Mouse (Mus musculus) embryonic facial prominence, embryonic 11.5 days (tissue): ENCODE measurements at regions not wholly inside any gene's neighbourhood (a gene's known extent, or its start where the extent isn't known, plus 50 kb on each side); places are given as distances from the start of the nearest gene placed in this dataset.
A peak's percentile ranks its signal among the peaks of the same experiment; 100 is the strongest.

Source experiments
- ATAC-seq: fragments of 200-750 bp; cut with Nextera tagmentation; replicated peaks from 2 replicates; pipeline ENCODE4 v1.8.0; 2017; ENCODE audit warnings: low read depth; ENCODE audit not compliant: insufficient number of reproducible peaks, low FRiP score, low TSS enrichment
- DNase-seq: peaks from one replicate; pipeline ENCODE4 v3.0.0-alpha.2; 2015; ENCODE audit warnings: low spot score
- H3K27ac ChIP-seq: fragments of 300-500 bp; sonication (generic); replicated peaks from 2 replicates; pipeline ENCODE4 v1.5.1; 2014; ENCODE audit warnings: mild to moderate bottlenecking, low read depth, low read length, control low read depth
- H3K27me3 ChIP-seq: fragments of 300-500 bp; sonication (generic); 2 replicates; pipeline ENCODE4 v1.6.1; 2014; ENCODE audit warnings: mild to moderate bottlenecking, low read length, moderate library complexity, mixed read lengths; ENCODE audit not compliant: control insufficient read depth, insufficient read depth
- H3K36me3 ChIP-seq: fragments of 300-500 bp; sonication (generic); replicated peaks from 2 replicates; pipeline ENCODE4 v1.6.1; 2014; ENCODE audit warnings: low read depth, mild to moderate bottlenecking, low read length, moderate library complexity, mixed read lengths; ENCODE audit not compliant: control insufficient read depth, insufficient read depth
- H3K4me1 ChIP-seq: fragments of 300-500 bp; sonication (generic); 2 replicates; pipeline ENCODE4 v1.6.1; 2014; ENCODE audit warnings: low read length, mixed read lengths; ENCODE audit not compliant: control insufficient read depth, insufficient read depth
- H3K4me2 ChIP-seq: fragments of 300-500 bp; sonication (generic); 2 replicates; pipeline ENCODE4 v1.6.1; 2014; ENCODE audit warnings: low read depth, mild to moderate bottlenecking, control low read depth, low read length, moderate library complexity
- H3K4me3 ChIP-seq: fragments of 300-500 bp; sonication (generic); 2 replicates; pipeline ENCODE4 v1.5.1; 2014; ENCODE audit warnings: low read depth, low read length, control low read depth
- H3K9ac ChIP-seq: fragments of 300-500 bp; sonication (generic); replicated peaks from 2 replicates; pipeline ENCODE4 v1.6.1; 2014; ENCODE audit warnings: mild to moderate bottlenecking, control low read depth, low read length
- H3K9me3 ChIP-seq: fragments of 300-500 bp; sonication (generic); replicated peaks from 2 replicates; pipeline ENCODE4 v1.6.1; 2016; ENCODE audit warnings: mild to moderate bottlenecking, low read length, inconsistent platforms, mixed read lengths; ENCODE audit not compliant: control insufficient read depth
- WGBS: fragments of 180-500 bp; shearing (Covaris S2); extraction: QIAGEN DNeasy Blood & Tissue Kit; methylation state at CpG from one replicate; pipeline ENCODE4 v1.1.7; 2014; 5-methylcytosine and 5-hydroxymethylcytosine counted together

DNA sequence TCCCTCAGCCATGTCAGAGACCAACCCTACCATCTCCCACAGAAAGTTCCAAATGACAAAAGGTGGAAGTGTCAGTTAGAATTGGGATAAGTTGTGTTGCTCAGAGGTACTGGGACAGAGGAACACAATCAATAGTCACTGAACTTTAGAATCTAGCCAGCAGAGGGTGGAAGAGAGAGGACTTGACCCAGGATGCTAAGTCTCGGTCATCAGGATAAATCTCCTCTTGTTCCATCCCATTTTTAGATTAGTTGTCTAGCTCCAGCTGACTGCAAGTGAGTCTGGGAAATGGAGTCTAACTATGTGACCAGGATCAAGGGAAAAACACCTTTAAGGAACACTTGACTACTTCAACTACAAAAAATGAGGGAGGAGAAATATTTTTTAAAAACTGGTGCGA, 91.5 kb downstream of the Fam84b start:
- no peak overlapping the region for H3K4me3 ChIP-seq
- ATAC-seq (no peak), DNase-seq (peak; percentile 7)
- no peaks in the 10 kb centered on the region for H3K9me3 ChIP-seq
- H3K27me3 ChIP-seq: no peaks in the 10 kb centered on the region
- no peak overlapping the region for H3K27ac ChIP-seq
- no peak overlapping the region for H3K9ac ChIP-seq
- no peaks in the 10 kb centered on the region for H3K4me1 ChIP-seq
- no peaks in the 10 kb centered on the region for H3K36me3 ChIP-seq
- no peak overlapping the region for H3K4me2 ChIP-seq
- WGBS: 71% methylated on average over 2 of the region's 2 CpGs

DNA sequence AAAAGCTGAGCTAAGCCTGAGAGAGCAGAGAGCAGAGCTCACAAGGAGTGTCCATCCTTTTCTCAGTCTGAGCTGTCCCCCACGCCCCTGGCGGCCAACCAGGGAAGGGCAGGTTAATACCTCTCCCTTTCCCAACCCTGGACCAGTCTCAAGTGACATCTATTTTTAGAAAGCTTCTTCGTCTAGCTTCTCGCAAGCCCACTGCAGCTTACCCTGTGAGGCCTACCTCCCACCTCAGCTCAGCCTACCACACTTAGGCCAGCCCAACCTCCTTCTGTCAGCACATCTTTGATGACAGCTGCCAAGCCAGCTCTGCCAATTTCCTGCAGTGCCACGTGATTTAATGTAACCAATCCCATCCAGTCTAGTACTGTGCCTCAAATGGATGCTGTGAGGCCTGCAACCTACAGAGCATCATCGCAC, 93.6 kb downstream of the Fam84b start:
- no peaks in the 10 kb centered on the region for H3K27me3 ChIP-seq
- H3K9me3 ChIP-seq: no peaks in the 10 kb centered on the region
- H3K36me3 ChIP-seq: no peaks in the 10 kb centered on the region
- no peak overlapping the region for H3K27ac ChIP-seq
- 25% methylated on average over 6 of the region's 6 CpGs for WGBS
- no peak overlapping the region for H3K9ac ChIP-seq
- no peaks in the 10 kb centered on the region for H3K4me1 ChIP-seq
- no peak overlapping the region for H3K4me3 ChIP-seq
- ATAC-seq: peak; percentile 67
- peak; percentile 73 for DNase-seq
- H3K4me2 ChIP-seq: no peak overlapping the region

DNA sequence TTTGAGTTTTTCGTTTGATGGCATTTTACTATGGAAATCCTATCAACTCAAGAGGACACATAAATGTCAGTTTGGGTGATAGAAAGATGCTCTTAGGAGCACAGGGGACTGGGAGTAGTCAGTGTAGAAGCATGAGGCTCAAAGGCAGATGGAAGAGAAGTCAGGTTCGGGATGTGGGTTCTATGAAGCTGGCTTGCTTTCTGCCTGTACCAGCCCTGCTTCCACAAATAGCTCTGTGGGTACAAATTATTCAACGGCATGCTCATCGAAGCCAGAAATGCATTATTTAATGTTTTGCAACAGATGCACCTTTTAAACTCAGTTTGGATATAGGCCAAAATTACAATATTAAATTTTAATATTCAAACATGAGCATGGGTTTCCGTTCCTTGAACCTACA, 99.3 kb downstream of the Fam84b start:
- Histone ChIP-seq H3K4me2 (no peak overlapping the region), H3K9me3 (no peaks in the 10 kb centered on the region), H3K27me3 (no peaks in the 10 kb centered on the region), H3K36me3 (no peaks in the 10 kb centered on the region), H3K9ac (no peak overlapping the region), H3K4me1 (no peaks in the 10 kb centered on the region), H3K27ac (no peak overlapping the region), H3K4me3 (no peak overlapping the region)
- 93% methylated on average over 5 of the region's 5 CpGs for WGBS
- no peak for ATAC-seq
- DNase-seq: no peak

DNA sequence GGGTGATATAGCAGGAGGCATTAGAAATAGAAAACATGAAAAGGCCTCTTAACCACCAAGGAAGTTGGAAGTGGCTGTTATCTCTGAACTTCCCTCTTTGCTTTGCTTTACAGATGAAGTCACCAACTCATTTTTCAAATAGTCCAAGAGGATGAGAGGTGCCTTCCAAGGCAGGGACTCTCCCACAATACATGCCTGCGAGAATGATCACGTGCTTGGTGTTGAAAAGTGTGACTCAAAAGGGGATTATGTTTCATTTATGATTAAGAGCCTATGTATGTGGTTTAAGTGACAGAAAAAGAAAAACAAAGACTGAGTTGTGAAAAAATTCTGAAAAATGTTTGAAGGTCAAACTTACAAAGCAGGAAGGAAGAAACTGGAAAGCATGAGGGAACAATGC, 114.0 kb downstream of the Fam84b start:
- Histone ChIP-seq H3K9ac (no peak overlapping the region), H3K36me3 (no peaks in the 10 kb centered on the region), H3K9me3 (no peaks in the 10 kb centered on the region), H3K4me1 (no peaks in the 10 kb centered on the region), H3K27me3 (no peaks in the 10 kb centered on the region), H3K4me3 (no peak overlapping the region), H3K4me2 (no peak overlapping the region), H3K27ac (no peak overlapping the region)
- 73% methylated on average over 2 of the region's 2 CpGs for WGBS
- ATAC-seq: no peak
- no peak for DNase-seq

DNA sequence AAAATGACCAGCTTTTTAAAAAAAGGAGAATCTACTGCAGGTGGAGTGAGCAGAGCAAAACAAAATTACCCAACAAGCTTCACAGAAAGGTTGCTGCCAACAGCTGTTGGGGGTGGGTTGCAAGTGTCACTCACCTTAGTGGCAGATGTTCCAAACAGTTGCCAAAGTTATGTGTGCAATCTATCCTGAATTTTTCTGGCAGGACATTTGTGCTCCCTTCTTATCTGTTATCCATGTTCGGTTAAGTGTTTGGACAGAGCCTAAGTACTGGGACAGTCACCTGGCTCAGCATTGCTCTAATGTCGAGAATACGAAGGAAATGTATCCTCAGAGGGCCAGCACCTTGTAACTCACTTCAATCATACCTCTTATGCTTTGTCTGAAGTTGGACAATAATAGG, 115.3 kb downstream of the Fam84b start:
- Histone ChIP-seq H3K9me3 (no peaks in the 10 kb centered on the region), H3K9ac (no peak overlapping the region), H3K36me3 (no peaks in the 10 kb centered on the region), H3K27ac (no peak overlapping the region), H3K4me2 (no peak overlapping the region), H3K4me1 (no peaks in the 10 kb centered on the region), H3K27me3 (no peaks in the 10 kb centered on the region), H3K4me3 (no peak overlapping the region)
- WGBS: 88% methylated on average over 3 of the region's 3 CpGs
- no peak for DNase-seq
- no peak for ATAC-seq

DNA sequence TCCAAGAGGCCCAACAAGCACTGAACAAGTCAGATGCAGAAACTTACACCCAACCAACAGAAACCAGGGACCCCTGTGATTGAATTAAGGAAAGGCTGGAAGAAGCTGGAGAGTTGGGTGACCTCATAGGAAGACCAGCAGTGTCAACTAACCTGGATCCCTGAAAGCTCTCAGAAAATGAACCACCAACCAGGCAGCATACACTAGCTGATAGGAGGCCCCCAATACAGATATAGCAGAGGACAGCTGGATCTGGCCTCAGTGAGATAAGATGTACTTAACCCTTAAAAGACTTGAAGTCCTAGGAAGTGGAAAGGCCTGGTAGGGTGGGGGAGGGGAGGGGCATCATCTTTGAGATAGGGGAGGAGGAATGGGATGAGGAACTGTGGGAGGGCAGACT, 121.2 kb downstream of the Fam84b start:
- no peaks in the 10 kb centered on the region for H3K9me3 ChIP-seq
- ATAC-seq: no peak
- no peak overlapping the region for H3K9ac ChIP-seq
- H3K36me3 ChIP-seq: no peaks in the 10 kb centered on the region
- no peak overlapping the region for H3K4me3 ChIP-seq
- H3K4me2 ChIP-seq: no peak overlapping the region
- DNase-seq: no peak
- no peak overlapping the region for H3K27ac ChIP-seq
- no peaks in the 10 kb centered on the region for H3K27me3 ChIP-seq
- no peaks in the 10 kb centered on the region for H3K4me1 ChIP-seq

DNA sequence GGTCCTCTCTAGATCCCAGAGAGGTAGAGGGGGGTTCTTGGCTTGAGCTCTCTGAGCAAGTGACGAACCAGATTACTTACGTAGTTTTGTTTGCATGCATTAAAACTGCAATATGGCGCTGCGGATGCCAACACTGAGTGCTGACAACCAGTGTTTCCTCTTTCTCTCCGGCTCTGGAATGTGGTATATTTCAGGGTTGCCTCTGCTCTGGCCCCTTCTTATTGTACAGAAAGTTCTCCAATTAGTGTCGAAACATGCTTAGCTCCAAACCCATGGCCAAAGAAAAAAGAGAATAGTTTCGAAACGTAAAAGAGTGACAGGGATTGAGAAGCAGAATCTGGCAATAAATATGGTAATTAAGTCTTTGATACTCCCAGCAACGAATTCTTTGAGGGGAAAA, 124.8 kb downstream of the Fam84b start:
- ATAC-seq (no peak), DNase-seq (no peak)
- Histone ChIP-seq H3K4me3 (no peak overlapping the region), H3K9me3 (no peaks in the 10 kb centered on the region), H3K4me1 (no peaks in the 10 kb centered on the region), H3K4me2 (no peak overlapping the region), H3K27ac (no peak overlapping the region), H3K36me3 (no peaks in the 10 kb centered on the region), H3K9ac (no peak overlapping the region), H3K27me3 (no peaks in the 10 kb centered on the region)
- WGBS: 74% methylated on average over 9 of the region's 9 CpGs

DNA sequence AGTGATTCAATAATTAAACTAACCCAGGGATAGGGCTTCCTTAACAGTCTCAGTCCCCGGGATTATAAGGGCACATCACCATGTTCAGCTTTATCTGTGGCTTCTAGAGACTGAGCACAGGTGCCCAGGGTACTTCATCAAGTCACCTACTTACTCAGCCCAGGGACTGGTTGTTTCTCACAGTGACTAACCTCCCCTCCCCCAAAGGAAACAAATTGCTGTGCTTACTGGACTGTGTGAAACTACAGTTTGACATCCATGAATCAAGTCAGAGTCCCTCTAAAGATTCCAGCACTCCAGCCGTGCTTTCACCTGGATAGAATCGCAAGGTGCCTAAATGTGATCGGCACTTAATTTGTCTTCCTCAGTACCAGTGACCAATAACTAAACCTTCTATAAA, 125.2 kb downstream of the Fam84b start:
- no peak overlapping the region for H3K9ac ChIP-seq
- 85% methylated on average over 4 of the region's 4 CpGs for WGBS
- no peaks in the 10 kb centered on the region for H3K9me3 ChIP-seq
- no peaks in the 10 kb centered on the region for H3K4me1 ChIP-seq
- no peak for ATAC-seq
- H3K4me3 ChIP-seq: no peak overlapping the region
- DNase-seq: no peak
- H3K27me3 ChIP-seq: no peaks in the 10 kb centered on the region
- no peaks in the 10 kb centered on the region for H3K36me3 ChIP-seq
- H3K27ac ChIP-seq: no peak overlapping the region
- H3K4me2 ChIP-seq: no peak overlapping the region

DNA sequence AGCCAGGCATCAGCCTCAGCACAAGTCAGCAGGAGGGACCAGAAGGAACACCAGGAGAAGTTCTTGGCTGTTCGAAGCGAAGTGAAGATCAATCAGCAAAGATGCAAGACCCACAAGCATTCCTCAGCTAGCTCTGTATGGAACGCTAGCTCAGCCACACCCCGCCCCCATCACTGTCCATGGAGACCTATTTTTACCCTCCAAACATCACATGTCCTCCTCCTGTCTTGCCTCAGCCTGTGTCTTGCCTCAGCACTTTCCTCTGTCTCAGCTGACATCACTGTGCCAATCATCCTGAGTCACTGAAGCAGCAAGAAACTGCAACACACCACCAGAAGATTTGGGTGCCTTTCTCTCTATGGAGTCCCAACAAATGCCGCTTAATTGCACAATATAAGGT, 134.2 kb downstream of the Fam84b start:
- ATAC-seq (no peak), DNase-seq (no peak)
- Histone ChIP-seq H3K4me2 (no peak overlapping the region), H3K27me3 (no peaks in the 10 kb centered on the region), H3K4me3 (no peak overlapping the region), H3K36me3 (no peaks in the 10 kb centered on the region), H3K9ac (no peak overlapping the region), H3K4me1 (no peaks in the 10 kb centered on the region), H3K9me3 (no peaks in the 10 kb centered on the region), H3K27ac (no peak overlapping the region)
- 91% methylated on average over 5 of the region's 5 CpGs for WGBS
